Mouse (Mus musculus): ENCODE measurements around the gene Mrpl10.

DNA sequence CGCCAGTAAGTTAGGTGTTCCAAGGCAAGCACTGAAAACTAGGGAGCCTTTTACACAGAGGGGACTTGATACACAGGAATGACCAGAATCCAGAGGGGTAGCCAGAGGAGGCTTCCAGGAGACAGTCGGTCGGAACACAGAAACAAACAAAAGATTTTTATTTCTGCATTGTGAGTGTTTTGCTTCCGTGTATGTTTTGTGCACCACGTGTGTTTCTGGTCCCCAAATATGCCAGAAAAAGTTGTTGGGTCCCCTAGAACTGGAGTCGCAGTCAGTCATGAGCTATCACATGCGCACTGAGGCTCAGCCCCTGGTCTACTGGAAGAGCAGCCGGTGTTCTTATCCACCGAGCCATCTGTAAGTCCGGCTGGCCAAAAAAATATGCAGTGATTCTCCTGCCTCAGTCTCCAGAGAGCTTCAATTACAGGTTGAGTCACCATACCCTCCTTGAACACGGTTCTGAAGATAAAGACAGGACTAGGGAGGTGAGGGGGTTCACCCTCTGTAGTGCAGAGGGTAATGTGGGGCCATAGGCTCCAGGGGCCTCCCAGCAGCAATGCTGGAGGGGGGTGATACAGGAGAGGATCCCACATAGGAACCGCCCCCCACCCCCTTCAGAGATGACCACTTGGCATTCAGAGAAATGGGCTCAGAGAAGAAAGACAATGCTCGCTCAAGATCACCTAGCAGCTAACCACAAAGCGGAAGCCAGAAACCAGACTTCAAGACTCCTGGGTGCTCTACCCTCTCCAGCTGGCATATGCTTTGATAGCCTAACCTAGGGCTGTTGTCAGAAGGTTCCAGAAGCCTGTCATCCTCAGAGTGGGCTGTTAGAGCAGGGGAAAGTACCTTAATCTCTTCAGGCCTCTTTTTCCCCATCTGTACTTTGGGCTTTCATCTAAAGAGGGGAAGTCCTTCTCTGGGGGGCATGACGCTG, 45.3 kb upstream of the Mrpl10 start:
- TF ChIP-seq MYOG (IDR thresholded peaks at IDR 0.05; ENCODE audit: control insufficient read depth, extremely low read depth, insufficient read length) (no peak), CTCF (IDR thresholded peaks at IDR 0.05; ENCODE audit: control insufficient read depth, insufficient read depth, insufficient read length) (no peak), MAX (IDR thresholded peaks at IDR 0.05) (no peak), CEBPB (IDR thresholded peaks at IDR 0.05; ENCODE audit: low read depth) (no peak), MYOD1 (IDR thresholded peaks at IDR 0.05; ENCODE audit: control insufficient read depth, insufficient read length, low read depth) (no peak)
